Mouse (Mus musculus) small intestine, adult 2 months (tissue): Measurements from ENCODE around the gene Atf1.

ENCODE experiments used
- CTCF ChIP-seq: fragments of 200-500 bp; IDR thresholded peaks from 2 replicates; pipeline ENCODE4 v1.5.1; 2012; ENCODE audit warnings: low read depth, mild to moderate bottlenecking, control low read depth, inconsistent platforms, low read length, moderate library complexity, mixed read lengths; ENCODE audit not compliant: insufficient replicate concordance, insufficient read length; ENCODE audit errors: extremely low read depth
- POLR2A ChIP-seq: fragments of 200-500 bp; IDR thresholded peaks from 2 replicates; pipeline ENCODE4 v1.6.1; 2012; ENCODE audit warnings: low read depth, mild to moderate bottlenecking, control low read depth, inconsistent platforms, low read length, moderate library complexity

- TF ChIP-seq POLR2A (no peak), CTCF (no peak)
Observed at GRCm38 (mm10) chr15:100245951-100246350, 18.3 kb downstream of the Atf1 start.
